Mouse (Mus musculus) layer of hippocampus, adult 9-11 months (tissue): ENCODE data around the gene Tex19.1.

Experiments used
- DNase-seq: peaks from one replicate; pipeline ENCODE4 v3.0.0; 2022

Gene Tex19.1

DNA sequence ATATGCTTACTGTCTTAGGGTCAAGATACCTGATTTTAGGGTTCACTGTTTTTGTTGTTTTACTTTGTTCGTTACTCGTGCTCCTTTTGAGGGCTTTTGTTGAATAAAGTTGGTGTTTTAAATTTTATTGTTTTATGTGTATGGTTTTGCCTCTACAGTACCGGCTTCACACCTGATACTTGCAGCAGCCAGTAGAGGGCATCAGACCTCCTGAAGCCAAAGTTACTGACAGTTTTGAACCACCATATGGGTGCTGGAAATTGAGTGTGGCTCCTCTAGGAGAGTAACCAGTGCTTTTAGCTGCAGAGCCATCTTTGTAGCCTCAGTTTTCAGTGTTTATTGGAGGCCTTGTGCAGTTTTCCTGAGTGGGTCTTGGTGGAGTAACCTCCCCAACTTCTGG, 2.2 kb downstream of the Tex19.1 start:
- no peak for DNase-seq

DNA sequence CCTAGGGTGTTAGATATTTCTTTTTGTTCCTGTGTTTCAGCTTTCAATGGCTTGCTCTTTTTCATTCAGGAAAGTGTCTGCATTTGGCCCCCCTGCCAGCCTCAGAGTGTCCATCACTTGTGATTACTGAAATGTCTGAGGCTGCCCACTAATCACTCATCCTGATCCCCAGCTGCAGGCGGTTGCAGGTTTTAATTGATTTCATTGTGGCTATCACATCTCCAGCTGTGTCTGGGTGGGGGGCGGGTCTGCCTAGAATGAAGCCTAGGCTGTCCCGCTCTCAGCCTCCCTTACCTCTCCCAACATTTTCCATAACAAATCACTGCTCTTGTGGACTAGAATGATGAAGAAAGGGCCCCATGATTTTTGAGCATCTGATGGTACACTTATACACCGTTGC, 8.3 kb downstream of the Tex19.1 start:
- DNase-seq, result no peak

GRCm38 (mm10) chr11:121156411-121156891, 10.5 kb downstream of the Tex19.1 start:
- no peak for DNase-seq

DNA sequence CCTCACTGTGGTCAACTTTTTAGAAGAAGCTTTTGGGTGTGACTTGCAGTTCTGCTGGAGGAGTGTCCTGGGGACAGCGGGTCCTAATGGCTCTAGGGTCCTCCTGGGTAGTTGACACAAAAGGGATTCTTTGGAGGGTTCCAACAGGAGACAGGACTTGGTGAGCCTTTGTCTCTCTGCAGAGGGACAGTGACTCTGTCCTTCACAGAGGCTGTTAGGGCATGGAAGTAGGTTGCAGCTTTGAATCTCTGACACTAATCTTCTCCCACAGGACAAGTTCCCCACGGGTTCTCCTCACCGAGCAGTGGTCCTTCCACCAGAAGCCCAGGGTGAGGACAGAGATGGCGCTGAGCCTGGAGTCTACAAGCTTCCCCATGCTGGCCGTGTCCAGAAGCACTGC, 14.0 kb downstream of the Tex19.1 start, which contains the start of gene Uts2r:
Gene Uts2r (plus strand): TSS at position 301 of the 400 bp plus-strand sequence.
- DNase-seq, result no peak

GRCm38 (mm10) chr11:121160636-121161346, 14.8 kb downstream of the Tex19.1 start:
- no peak for DNase-seq

GRCm38 (mm10) chr11:121163751-121164150, 17.8 kb downstream of the Tex19.1 start:
- no peak for DNase-seq

GRCm38 (mm10) chr11:121173203-121173602, 27.3 kb downstream of the Tex19.1 start:
- peak; percentile 29 for DNase-seq

- peak; percentile 36 for DNase-seq
These were observed 28.3 kb downstream of the Tex19.1 start for GRCm38 (mm10) chr11:121174234-121174633.

DNA sequence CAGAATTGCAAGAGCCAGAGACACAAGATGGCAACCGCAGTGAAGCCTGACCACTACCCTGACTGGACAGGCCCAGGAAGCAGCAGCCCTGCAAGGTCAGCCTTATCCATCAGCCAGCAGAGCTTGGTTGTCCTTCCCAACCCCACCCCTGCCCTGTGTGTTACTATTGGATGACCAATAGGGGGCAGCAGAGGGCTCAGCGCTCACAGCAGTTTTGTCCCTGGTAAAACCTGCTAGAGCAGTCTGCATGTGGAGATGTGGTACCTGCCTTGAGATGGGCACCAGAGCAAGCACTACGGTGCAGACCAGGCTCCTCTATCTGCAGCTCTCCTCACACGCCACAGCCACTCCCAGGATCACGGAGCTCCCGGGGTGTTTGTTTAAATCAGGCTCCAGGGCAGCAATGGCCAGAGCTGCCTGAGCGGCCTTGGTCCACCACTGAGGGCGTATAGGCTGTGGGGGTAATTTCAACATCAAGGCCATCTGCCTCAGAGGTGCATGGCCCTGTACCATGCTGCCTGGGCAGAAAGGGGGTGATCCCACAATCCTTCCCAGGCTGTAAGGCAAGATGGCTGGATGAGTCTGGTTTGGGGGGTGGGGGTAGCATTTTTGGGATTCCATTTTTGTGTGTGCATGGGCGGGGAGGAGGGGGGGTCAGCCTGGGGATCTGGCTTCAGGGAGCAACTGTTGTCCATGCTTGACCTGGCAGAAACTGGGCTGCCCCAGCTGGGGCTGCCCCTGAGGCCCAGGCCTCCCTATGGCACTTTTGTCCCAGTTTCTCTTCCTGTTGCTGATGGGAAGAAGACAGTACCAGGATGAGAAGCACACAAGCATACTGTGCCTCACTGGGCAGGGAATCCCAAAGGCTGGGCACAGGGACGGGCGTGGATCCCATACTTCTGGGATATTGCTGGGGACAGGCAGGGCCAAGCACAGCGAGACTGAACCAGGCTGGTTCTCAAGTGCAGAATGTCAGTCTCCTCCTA, 30.6 kb downstream of the Tex19.1 start:
- no peak for DNase-seq

DNA sequence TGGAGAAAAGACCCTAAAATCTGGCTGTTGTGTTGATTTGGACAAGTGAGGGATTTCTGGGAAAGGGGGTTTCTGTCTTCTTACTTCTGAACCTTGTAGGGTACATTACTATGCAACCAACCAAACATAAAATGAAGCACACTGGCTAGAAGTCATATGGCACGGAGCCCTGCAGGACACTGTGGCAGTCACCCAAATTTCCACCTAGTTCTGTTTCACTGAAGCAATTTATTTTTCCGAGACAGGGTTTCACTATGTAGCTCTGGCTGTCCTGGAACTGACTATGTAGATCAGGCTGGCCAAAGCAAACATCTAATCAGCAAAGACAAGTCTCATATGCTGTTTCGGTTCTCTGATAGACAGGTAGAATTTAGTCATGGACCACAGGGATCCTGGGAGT, 43.7 kb downstream of the Tex19.1 start:
- DNase-seq, result no peak

DNA sequence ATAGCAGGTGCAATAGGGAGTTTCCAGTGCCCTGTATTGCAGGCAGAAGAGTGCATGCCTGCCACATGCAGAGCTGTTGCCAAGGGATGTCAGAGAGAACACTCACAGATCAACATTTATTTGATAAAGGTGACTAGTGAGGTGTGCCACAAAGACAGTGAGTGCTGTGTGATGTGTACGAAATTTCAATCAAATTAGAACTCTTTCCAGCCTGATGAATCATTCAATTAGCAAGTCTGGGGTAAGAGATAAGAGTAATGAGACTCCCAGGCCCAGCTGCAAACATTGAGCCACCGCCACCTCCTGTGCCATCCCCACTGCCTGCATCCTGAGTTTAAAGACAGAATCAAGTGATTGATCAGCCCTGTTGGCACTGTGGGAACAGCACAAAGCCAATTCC, 46.8 kb downstream of the Tex19.1 start:
- no peak for DNase-seq

- no peak for DNase-seq
These were observed 47.5 kb downstream of the Tex19.1 start for GRCm38 (mm10) chr11:121193415-121193814.
